Mouse (Mus musculus) megakaryocyte, embryonic 14.5 days (primary cell): ENCODE data around the gene 2410015M20Rik. TPM values are rescaled to one million over a fixed set of nuclear protein-coding genes. Genes with fewer than 3 reads are reported as not detected.
"Not testable (repeated sequence)": the region's sequence is repeated elsewhere in the genome, so short reads cannot be mapped to it uniquely, and the experiment has no call there.

Experiments
- H3K27me3 ChIP-seq: replicated peaks from 2 replicates; pipeline ENCODE3; 2012; ENCODE audit warnings: inconsistent platforms
- H3K36me3 ChIP-seq: replicated peaks from 2 replicates; pipeline ENCODE3; 2012; ENCODE audit warnings: low read length, inconsistent platforms, mixed read lengths
- H3K4me1 ChIP-seq: 2 replicates; pipeline ENCODE4 v1.6.1; 2012; ENCODE audit warnings: inconsistent platforms
- H3K4me3 ChIP-seq: replicated peaks from 2 replicates; pipeline ENCODE3; 2012; ENCODE audit warnings: moderate library complexity, mild to moderate bottlenecking, inconsistent platforms
- H3K9me3 ChIP-seq: 2 replicates; pipeline ENCODE4 v1.6.1; 2012; ENCODE audit warnings: inconsistent platforms
- FLI1 ChIP-seq: IDR thresholded peaks from 2 replicates; pipeline ENCODE4 v1.6.1; 2012; ENCODE audit warnings: low read length, inconsistent platforms, mixed read lengths
- GATA1 ChIP-seq: IDR thresholded peaks from 3 replicates; pipeline ENCODE4 v1.6.1; 2012; ENCODE audit warnings: mixed read lengths, low read length, inconsistent platforms, borderline replicate concordance
- polyA plus RNA-seq: library from polyadenylated mRNA; stranded (reverse); fragments of >175 nt; gene quantifications from 2 replicates; pipeline ENCODE4 v1.2.3, GENCODE M21; 2012; ENCODE audit warnings: low replicate concordance; ENCODE audit not compliant: insufficient read depth

Gene 2410015M20Rik
- polyA plus RNA-seq, 1 experiment: 344 TPM

DNA sequence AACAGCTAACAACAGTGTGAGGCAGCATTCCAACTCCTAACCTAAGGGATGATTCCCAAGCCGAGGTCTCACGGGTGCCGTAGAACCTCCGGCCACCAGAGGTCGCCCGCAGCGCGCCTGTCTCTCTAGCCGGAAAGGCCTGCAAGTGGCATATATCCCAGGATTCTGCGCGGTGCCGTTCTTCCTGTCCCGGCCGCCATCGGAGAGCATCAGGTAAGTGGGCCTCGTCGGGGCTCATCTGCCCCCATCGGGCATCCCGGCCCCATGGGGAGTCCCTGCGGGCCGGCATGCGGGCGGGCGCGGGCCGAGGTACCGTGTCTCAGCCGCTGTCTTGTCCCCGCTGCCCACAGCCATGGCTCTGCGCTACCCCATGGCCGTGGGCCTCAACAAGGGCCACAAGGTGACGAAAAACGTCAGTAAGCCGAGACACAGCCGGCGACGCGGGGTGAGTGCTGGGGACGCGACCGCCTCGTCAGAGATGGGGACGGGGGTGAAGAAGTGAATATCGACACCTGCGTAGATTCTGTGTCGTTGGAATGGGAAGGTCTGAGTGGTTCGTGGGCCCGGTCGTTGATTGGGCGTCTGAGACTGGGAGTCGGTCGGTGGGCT, 3.8 kb upstream of the 2410015M20Rik start, which contains the start of gene Rpl36:
TSS of gene Rpl36 (plus strand) at position 181 of the 609 bp plus-strand sequence.
- peaks cover 81% of the 10 kb centered on the region for H3K4me1 ChIP-seq
- H3K36me3 ChIP-seq: peaks cover 43% of the 10 kb centered on the region
- no peaks in the 10 kb centered on the region for H3K27me3 ChIP-seq
- H3K4me3 ChIP-seq: peak within 1 kb of the TSS; percentile 99
- no peaks in the 10 kb centered on the region for H3K9me3 ChIP-seq
- TF ChIP-seq GATA1 (no peak), FLI1 (no peak)

DNA sequence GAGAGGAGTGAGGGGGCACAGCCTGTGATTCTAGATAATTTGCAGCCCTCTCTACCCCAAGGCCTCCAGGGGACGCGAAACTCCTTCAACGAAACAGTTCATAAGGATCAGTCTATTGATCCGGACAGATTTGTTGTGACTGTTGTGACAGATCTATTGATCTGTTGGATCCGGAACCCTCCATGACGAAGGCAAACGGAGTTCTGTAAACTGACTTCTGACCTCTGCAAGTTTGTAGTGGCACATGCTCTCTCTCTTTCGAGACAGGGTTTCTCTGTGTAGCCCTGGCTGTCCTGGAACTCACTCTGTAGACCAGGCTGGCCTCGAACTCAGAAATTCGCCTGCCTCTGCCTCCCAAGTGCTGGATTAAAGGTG, 3.0 kb upstream of the 2410015M20Rik start:
- not testable (repeated sequence) for H3K9me3 ChIP-seq, H3K27me3 ChIP-seq
- H3K4me3 ChIP-seq: peak overlapping the region; percentile 89
- peaks cover 43% of the 10 kb centered on the region for H3K36me3 ChIP-seq
- H3K4me1 ChIP-seq: peaks cover 81% of the 10 kb centered on the region

DNA sequence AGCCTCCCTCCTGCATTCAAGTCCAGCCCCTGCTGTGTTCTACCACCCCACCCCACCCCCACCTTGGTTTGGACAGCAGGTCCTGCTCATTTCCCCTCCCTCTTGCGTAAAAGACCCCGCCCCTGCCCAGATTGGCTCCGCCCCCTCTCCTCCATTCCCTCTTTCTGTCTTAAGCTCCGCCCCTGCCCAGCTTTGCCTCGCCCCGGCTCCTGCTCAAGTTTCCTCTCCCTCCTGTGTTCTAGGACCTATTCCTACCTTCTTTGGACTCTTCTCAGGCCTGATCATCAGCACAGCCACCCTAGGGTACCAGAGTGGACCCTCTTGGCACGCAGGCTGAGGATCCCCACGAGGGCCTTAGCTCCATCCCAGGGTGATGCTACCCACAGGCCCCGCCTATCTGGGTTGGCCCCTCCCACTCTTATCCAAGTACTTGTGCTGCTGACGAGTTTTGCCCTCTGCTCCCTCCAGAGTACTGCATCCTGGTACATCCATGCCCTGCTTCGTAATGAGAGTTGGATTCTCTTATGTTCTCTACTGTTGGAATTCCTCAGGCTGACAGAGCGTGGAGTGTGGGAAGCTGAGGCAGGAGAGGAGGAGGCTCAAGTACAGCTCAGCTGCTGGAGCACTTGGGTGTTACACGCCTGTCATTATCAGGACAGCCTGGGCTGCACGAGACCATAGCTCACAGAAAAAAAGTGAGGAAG, 2.4 kb upstream of the 2410015M20Rik start:
- peak overlapping the region; percentile 89 for H3K4me3 ChIP-seq
- H3K4me1 ChIP-seq: peaks cover 82% of the 10 kb centered on the region
- TF ChIP-seq FLI1: no peak
- TF ChIP-seq GATA1: no peak
- H3K9me3 ChIP-seq: no peaks in the 10 kb centered on the region
- peaks cover 43% of the 10 kb centered on the region for H3K36me3 ChIP-seq
- no peaks in the 10 kb centered on the region for H3K27me3 ChIP-seq

DNA sequence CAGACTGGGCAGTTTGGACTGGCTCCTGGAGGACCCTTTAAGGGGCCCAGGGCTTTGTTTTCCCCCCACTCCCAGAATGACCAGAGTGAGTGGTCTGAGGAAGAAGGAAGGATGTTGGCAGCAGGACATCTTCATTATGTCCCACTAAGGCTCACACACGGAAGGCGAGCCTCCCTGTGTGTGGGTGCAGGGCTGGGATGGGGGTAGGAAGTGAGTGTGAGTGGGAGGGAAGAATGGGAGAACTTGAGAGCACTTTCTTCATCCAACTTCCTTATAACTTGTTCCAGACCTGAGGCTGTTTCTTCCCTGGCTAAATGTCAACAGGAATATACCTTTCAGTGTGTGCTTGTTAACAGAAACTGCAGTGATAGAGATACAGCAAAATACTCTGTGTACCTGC, 1.8 kb upstream of the 2410015M20Rik start:
- H3K9me3 ChIP-seq: no peaks in the 10 kb centered on the region
- peaks cover 43% of the 10 kb centered on the region for H3K36me3 ChIP-seq
- peak overlapping the region; percentile 89 for H3K4me3 ChIP-seq
- TF ChIP-seq GATA1 (no peak), FLI1 (no peak)
- H3K4me1 ChIP-seq: peaks cover 82% of the 10 kb centered on the region
- no peaks in the 10 kb centered on the region for H3K27me3 ChIP-seq

DNA sequence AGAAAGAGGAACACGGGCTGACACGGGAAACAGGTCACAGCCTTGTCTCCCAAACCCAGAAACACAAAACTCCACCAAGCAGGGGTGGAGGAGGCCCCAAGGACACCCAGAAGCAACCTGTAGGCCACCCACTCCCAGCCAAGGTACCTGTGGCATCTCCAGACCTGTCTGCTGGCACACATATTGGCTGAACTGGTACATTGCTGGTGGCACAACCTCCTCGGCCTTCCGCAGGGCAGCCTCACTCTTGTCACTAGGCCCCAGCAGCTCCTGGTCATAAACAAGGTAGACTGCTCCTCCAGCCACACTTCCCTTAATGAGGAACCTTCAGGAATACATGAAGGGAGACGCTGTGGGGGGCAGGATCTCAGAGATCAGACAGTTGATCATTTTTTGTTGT, 872 bp downstream of the 2410015M20Rik start:
- TF ChIP-seq FLI1 (no peak), GATA1 (no peak)
- Histone ChIP-seq H3K4me1 (peaks cover 64% of the 10 kb centered on the region), H3K36me3 (peaks cover 47% of the 10 kb centered on the region), H3K9me3 (no peaks in the 10 kb centered on the region), H3K27me3 (no peaks in the 10 kb centered on the region), H3K4me3 (peak overlapping the region; percentile 94)

DNA sequence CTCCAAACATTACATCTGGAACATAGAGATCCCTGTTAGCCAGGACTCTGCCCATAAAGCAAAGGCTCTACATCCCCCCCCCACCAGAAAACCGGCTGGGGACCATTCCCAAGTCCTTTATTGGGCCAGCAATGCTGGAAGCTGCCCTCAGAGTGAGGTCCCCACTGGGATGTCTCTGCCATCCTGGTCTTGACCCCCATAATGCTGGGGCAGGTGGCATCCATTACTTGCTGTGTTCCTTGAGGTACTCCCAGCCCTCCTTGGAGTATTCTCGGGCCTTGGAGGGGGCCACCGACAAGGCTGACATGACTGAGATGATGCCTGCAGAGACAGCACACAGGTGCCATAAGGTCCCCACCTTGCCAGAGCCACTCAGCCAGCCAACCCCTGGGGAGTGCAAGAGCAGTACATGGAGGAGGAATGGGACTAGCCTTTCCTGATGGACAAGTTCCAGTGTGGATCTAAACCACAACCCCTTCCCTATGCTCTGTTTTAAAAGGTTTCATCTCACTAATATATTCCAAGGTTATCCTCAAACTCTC, 2.0 kb downstream of the 2410015M20Rik start:
- no peak for TF ChIP-seq FLI1
- TF ChIP-seq GATA1: no peak
- no peaks in the 10 kb centered on the region for H3K9me3 ChIP-seq
- H3K4me1 ChIP-seq: peaks cover 58% of the 10 kb centered on the region
- H3K36me3 ChIP-seq: peaks cover 59% of the 10 kb centered on the region
- no peaks in the 10 kb centered on the region for H3K27me3 ChIP-seq
- peak overlapping the region; percentile 66 for H3K4me3 ChIP-seq

DNA sequence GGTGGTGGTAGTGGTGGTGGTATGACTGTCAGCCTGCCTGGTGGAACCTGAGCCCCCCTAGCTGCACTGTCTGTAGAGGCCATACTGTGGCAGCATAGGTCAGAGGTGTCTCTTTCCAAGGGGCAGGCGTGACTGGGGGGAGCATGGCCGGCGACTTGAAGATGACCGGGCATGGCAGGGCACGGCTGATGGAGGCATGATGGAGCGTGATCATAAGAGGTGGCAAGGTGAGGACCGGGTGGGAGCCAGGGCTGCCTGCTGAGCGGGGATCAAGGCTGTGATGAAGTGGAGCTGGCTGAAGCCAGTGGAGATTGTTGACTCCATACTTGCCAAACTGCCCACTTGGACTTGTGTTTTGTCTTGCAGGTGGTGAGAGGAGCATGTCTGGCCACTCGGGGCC, 4.1 kb downstream of the 2410015M20Rik start:
- peaks cover 36% of the 10 kb centered on the region for H3K4me1 ChIP-seq
- no peaks in the 10 kb centered on the region for H3K27me3 ChIP-seq
- no peaks in the 10 kb centered on the region for H3K9me3 ChIP-seq
- H3K4me3 ChIP-seq: peak overlapping the region; percentile 53
- peaks cover 78% of the 10 kb centered on the region for H3K36me3 ChIP-seq
- no peak for TF ChIP-seq GATA1
- no peak for TF ChIP-seq FLI1

DNA sequence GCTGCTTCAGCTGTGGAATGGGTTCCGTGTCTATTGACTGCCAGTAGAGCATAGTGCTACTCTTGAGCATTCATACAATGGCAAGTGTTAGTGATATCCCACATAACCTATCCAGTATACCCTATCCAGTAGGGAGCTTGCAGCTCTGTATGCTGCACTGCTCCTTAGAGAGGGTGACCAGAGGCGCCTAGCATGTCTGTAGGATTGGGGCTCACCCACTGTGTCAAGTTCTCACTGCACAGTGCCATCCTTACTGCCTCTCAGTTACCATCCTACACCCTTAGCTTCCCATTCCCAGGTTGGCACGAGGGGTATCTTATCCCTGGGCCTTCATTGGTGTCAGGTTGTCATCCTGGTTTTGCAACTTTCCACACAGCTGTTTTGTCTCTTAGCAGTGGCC, 5.1 kb downstream of the 2410015M20Rik start:
- no peak overlapping the region for H3K4me3 ChIP-seq
- H3K9me3 ChIP-seq: no peaks in the 10 kb centered on the region
- peaks cover 88% of the 10 kb centered on the region for H3K36me3 ChIP-seq
- TF ChIP-seq FLI1: no peak
- TF ChIP-seq GATA1: no peak
- no peaks in the 10 kb centered on the region for H3K27me3 ChIP-seq
- peaks cover 31% of the 10 kb centered on the region for H3K4me1 ChIP-seq

DNA sequence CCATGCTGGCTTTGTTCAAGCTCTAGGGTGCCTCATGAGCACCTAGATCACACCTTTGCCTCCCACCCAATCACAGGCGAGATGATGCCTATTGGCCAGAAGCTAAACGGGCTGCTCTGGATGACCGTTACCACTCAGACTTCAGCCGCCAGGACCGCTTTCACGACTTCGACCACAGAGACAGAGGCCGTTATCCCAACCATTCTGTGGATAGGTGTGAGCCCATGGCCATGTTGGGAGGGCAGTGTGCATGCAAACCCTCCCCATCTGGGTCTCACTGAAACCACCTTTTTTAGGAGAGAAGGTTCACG, 5.5 kb downstream of the 2410015M20Rik start:
- H3K27me3 ChIP-seq: no peaks in the 10 kb centered on the region
- H3K36me3 ChIP-seq: peaks cover 92% of the 10 kb centered on the region
- H3K4me1 ChIP-seq: peaks cover 31% of the 10 kb centered on the region
- no peak for TF ChIP-seq FLI1
- TF ChIP-seq GATA1: no peak
- no peaks in the 10 kb centered on the region for H3K9me3 ChIP-seq
- no peak overlapping the region for H3K4me3 ChIP-seq

DNA sequence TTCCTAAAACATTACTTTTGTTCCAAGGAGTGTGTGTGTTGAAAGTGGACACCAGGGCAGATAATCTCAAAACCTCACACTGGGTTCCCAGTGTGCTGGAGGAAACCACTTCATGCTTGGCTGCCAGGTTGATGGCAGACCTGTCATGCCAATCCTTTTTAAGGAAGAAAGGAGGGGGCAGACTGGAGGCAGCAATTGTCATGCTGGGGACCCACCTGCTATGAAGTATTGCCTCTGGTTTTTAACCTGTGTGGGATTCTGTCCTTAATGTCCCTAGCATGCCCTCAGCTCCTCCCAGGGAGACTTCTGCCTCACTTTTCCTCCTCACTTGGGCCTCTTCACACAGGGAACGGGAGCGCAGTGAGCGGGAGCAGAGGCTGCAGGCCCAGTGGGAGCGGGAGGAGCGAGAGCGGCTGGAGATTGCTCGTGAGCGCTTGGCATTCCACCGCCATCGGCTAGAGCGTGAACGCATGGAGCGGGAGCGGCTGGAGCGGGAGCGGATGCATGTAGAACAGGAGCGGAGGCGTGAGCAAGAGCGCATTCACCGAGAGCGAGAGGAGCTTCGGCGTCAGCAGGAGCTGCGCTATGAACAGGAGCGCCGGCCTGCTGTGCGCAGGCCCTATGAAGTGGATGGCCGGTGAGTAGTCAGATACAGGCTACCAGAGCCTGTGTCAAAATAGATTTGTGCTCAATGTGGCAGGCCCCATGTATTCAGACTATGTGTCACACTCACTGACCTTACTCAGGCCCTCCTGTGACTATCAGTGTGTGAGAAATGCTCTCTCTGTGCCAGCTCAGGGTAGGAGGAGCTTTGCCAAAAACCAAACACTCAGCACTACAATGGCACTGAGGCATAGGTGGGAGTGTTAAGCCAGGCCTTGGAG, 6.1 kb downstream of the 2410015M20Rik start:
- Histone ChIP-seq H3K9me3 (no peaks in the 10 kb centered on the region), H3K4me1 (peaks cover 25% of the 10 kb centered on the region), H3K4me3 (no peak overlapping the region), H3K27me3 (no peaks in the 10 kb centered on the region), H3K36me3 (peaks cover 94% of the 10 kb centered on the region)
- TF ChIP-seq FLI1: no peak
- TF ChIP-seq GATA1: no peak
